Mouse (Mus musculus): ENCODE results near the gene Tenm2.

GRCm38 (mm10) chr11:36535591-36535990 lies 700.2 kb downstream of the Tenm2 start:
- TF ChIP-seq CTCF (IDR thresholded peaks at IDR 0.05): no peak
- TF ChIP-seq POLR2A (IDR thresholded peaks at IDR 0.05; ENCODE audit: insufficient read depth, low read depth, low read length): no peak
- no peak for TF ChIP-seq EP300 (IDR thresholded peaks at IDR 0.05; ENCODE audit: insufficient read depth, low read depth, low read length)
